Mouse (Mus musculus) naive thymus-derived CD4-positive, alpha-beta T cell, adult 2 months (primary cell): ENCODE data around the gene Plin1.

Source experiments
- DNase-seq: peaks from one replicate; pipeline ENCODE4 v3.0.0-alpha.2; 2011; ENCODE audit warnings: low read depth

Plin1 gene

DNA sequence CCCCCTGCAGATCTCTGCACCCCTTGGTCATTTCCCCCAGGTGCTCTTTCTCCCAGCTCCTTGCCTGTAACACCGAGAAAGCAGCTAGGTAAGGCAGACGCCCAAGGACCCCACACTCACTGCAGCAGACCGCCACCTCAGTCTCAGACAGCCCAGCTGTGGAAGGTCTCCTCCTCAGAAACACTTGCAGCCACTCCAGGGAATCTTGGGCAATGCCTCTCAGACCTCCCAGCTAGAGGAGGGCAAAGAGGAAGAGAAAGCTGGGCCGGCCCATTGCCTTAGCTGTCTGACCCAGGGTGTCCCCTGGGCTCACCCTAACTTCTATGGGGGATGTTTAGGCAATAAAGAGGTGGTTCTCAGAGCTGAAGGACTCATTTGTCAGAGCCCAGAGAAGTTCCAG, at the start of gene Plin1:
Plin1 (minus strand) TSS at position 282 of the 400 bp plus-strand sequence.
- DNase-seq = no peak

DNA sequence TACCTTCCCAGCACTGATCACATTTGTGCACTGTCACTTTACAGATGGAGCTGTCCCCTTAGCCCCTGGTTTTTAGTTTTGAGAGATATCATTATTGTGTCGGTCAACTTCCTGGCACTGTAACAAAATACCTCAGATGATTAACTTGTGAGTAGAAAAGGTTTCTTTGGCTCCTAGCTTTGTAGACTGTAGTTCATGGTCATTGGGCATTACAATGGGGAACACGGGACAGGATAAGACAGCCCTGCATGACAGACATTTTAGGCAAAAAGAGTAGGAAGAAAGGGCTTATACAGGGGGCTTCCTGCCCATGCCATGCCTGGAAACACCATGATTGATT, 49.8 kb upstream of the Plin1 start:
- DNase-seq = no peak

DNA sequence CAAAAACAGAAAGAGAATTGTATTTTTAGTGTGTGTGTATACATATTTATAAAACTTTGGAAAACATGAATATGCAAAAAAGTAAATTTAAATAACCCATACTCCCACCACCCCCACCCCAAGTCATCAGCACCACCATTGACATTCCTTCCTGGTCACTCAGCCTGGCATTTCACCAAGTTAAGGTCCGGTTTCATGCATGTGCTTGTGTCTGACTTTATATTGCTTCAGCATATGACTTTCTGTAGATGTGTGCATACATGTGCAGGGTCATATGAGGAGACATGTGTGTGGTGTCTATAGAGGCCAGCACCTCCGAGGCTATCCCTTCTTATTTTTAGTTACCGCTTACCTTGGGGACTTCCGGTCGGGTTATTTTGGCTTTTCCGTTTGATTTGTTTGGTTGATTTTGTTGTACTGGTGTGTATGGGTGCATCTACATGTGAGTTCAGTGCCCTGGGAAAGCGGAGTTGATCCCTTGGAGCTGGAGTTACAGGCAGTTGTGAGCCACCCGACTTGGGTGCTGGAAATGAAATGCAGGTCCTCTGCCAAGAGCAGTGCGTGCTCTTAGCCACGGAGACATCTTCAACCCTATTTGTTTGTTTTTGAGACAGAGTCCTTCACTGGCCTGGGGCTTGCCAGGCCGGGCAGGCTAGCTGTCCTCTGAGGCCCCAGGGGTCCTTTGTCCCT, 49.3 kb upstream of the Plin1 start:
- no peak for DNase-seq

DNA sequence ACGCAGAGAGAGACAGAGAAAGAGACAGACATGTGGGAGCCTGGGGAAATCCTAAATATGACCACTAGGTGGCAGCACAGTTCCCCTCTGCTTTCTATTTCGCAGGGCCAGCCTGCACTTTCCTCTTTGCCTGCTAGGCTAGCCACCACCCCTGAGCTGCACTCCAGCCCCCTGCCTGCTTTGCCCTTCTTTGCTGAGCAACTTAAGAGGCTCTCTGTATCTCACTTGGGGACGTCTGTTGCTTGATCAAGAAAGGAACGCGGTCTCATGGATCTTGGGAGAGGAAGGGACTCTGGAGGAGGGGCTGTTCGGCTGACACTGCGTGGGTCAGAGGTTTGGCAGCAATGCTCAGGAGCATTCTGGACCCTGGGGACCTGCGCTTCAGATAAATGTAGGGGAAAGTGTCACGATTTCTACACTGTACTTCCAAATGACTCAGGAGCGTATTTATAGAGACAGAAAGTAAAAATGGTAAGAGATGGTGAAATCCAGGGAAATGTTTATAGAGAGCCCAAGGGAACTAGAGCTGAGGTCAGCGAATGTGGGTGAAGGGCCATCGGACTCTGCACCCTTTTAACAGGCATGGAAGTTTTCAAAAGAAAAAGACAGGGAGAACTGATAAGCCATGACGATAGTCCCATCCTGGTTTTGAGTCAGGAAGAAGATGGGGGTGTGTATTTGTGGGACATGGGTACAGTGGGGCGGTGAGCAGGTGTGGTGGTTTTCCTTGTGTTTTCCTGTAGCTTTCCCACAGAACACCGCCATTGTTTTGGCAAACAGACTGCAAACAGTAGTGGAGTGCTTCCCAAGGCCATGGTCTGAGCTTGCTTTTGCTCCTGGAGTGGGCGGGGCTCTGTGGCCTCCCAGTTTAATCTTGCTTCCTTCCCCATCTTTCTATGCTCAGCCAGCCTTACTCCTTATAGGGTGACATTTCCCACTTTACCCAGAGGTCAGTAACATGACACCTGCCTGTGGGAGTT, 48.2 kb upstream of the Plin1 start:
- DNase-seq = peak; percentile 79

DNA sequence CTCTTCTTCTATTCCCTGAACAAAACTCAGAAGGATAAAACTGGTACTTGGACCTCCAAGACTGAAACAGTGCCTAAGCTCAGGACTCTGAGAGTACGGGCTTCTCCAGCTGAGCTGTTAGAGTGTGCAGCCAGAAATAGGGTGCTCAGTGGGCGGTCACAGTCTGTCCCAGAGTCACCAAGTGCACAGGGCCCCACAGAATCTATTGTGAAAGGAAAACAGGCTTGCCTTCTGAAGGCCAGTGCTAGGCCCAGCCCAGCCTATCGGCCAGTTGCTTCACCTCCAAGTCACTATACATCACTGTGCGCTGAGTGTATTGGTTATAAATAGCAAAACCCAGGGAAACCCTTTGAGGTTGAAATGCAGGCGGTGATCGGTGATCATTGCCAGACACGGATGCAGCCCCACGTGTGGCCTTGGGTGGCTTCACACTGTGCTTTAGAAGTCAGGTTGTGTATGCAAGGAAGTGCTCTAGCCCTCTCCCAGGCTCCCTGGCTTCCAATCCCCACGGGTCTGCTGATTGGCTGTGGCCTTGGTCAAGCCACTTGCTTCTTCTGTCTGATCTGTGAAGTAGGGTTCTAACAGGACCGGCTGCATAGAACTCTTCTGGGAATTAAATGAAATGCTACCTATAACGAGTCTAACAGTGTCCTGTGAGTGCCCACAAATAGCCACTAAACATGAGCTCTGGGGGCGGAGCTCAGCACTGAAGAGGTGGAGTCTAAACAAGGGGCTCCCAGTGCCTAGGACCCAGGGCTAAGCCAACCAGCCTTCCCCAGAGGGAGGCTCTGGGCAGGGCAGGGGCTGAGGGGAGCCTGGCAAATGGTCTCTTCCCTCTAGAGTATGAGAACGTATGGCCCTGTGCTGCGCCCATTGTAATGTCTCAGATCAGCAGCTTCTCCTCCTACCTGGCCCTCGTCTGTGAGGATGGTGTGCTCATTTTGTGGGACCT, 39.1 kb upstream of the Plin1 start:
- no peak for DNase-seq

DNA sequence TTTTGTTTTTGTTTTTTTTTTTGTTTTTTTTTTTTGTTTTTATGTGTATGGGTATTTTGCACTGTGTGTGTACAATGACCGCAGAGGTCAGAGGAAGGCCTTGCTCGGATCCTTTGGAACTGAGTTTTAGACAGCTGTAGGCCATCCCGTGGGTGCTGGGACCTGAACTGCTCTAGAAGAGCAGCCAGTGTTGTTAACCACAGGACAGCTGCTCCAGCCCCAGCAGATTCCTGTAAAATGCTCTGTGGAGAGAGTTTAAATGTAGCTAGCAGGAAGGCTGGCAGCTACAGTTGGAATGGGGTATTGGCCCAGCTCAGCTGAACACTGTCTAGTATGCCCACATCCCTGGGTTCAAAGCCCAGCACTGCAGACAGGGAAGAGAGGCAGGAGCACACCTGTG, 37.0 kb upstream of the Plin1 start:
- DNase-seq = no peak

DNA sequence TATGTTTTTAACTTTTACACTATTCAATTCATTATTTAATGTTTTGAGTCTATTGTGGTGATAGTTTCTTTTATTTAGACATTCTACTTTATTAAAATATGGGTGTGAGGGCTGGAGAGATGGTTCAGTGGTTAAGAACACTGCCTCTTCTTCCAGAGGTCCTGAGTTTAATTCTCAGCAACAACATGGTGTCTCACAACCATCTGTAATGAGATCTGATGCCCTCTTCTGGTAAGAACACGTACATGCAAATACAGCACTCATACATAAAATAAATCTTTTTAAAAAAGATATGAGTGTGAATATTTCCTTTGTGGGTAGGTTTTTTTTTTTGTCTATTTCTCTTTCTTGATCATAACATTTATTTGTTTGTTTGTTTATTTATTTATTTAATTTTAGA, 33.3 kb upstream of the Plin1 start:
- DNase-seq = no peak

DNA sequence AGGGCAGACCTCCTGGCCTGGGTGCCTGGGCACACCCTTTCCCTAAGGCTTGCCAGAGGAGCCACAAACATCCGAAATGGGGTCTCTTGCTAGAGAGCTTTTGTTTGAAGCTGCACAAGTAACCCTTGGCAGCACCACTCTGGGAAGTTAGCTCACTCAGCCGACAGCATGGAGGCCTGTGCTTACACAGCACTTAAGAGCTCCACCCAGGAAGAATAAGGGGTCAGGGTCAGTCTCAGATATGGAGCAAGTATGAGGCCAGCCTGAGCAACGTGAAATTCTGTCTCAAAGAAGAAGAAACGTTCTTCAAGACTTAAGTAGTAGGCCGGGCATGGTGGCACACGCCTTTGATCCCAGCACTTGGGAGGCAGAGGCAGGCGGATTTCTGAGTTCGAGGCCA, 29.4 kb upstream of the Plin1 start:
- no peak for DNase-seq

DNA sequence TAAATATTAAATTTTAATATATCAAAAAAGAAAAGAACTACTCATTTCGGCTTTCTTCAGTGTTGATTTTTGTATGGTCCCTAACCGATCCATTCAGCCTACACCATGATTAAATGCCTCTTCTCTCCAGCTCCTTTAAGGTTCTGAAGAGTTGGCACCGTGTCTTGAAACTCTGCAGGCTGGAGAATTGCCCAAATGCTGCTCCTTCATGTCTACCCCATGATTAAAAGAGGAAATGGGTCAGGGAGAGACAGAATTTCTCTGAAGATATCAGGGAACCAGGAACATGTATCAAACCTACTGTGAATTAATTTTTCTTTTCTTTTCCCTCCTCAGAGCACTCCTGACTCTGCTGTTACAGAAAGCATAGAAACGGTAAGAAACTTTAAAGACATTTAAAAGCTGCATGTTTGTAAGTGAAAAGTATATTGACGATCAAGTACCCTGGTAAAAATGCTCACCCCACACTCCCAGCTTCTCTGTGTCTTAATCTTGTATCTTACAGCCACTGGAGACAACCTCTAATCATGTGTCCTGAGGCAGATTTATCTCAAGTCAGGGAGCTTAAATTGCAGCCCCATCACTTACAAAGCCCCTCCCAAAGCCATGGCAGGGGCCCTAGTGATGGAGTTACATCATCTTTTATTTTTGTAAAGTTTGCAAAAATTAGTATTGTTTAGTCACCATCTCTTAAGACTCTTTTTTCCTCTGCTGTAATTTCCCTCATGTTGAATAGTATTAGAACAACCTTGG, 28.6 kb upstream of the Plin1 start:
- DNase-seq = no peak

DNA sequence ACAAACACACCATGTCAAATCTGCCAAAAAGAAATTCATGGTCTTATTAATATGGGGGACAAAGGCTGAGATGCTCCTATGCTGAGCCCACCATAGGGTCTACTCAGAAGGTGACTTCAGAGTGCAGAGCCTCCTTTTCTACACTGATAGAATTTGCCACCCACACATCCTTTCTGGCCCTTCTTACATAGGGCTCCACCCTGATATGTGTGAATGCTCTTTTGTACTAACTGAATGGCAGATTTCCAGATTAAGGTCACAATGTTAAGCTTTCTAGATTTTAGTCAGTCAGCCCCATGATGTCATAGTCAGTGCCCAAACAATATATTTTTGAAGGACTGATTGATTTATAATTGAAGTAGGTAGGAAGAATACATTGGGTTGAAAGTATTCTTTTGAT, 27.1 kb upstream of the Plin1 start:
- no peak for DNase-seq

DNA sequence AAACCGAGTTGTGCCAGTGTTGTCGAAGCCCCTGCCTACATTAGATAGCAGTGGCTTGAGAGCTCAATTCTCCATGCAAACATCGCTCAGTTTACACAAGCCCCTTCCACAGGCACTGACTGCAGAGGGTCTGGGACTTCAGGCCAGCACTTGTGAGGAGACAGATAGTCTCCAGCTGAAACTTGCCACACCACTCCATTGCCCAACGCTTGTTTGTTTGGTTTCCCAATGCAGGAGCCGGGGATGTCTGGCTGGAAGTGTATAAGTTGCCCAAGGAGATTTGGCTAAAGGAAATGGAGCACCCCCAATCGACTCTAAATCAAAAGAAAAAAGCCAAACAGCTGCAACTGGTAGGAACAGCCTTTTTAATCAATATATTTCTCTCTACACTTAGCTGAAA, 25.5 kb upstream of the Plin1 start:
- DNase-seq = no peak

DNA sequence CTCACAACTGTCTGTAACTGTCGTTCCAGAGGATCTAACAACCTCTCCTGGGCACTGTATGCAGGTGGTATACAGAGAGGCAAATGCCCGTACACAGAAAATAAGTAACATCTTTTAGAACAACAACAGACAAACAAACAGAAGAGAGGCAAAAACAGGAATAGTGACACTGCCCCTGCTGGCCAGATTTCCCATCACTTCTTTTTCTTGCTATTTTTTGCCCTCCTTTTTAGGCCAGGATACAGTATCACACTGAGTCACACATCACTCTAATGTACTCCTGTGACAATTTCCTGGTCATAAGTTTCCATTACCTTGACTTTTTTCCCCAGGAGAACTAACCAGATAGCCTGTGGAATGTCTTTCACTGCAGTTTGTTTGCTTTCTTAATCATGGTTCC, 23.6 kb upstream of the Plin1 start:
- no peak for DNase-seq

DNA sequence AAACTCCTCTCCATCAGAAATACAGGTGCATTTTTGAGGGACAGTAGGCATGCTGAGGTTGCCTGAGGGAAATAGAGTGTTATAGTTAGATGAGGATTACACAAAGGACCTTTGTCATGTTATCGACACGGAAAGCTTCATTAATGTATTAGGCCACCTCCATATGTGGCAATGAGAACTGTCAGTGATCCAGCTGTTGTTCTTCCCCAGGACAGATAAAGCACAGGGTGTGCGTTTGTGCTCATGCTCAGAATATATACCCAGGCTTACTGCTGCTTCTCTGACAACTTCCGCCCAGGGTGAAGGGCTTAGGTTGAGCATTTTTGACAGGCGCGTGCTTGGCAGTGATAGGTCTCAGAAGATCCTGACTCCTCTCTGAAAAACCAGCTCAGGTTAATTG, 16.8 kb upstream of the Plin1 start:
- no peak for DNase-seq

DNA sequence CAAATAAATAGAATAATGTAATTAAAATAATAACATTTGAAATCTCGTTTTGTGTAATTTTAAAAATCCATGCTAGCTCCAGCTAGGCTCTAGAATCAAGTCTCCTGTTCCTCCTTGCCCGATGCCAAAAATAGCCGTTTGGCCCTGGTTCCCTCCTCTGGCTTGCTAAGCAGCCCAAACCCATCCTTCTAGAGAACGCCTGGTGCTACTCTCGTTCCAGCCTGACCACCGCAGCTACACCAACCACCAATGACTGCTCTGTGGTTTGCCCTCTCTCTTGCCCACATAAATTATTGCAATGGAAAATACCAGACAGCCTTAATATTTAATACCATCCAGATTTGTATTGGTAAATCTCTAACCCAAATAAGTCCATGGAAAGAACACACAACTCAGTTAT, 15.0 kb upstream of the Plin1 start:
- no peak for DNase-seq

DNA sequence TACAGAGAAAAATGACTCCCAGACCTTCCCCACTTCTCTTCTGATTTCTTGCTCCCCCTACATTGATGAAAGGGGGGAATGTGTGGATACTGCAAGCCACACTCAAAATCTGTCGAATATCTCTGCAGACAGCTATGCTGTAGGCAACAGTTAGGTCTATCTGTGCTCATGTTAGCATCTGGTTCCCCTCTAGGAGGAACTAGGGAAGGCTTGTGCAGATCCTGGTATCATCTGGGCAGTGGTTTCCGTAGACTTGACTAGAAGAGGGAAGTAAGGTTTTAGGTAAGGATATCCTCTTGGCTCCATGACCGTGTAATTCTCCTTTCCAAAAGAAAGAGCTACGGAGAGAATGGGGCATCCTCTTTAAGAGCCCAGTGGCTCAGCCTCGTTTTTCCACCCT, 11.9 kb upstream of the Plin1 start:
- DNase-seq = no peak

DNA sequence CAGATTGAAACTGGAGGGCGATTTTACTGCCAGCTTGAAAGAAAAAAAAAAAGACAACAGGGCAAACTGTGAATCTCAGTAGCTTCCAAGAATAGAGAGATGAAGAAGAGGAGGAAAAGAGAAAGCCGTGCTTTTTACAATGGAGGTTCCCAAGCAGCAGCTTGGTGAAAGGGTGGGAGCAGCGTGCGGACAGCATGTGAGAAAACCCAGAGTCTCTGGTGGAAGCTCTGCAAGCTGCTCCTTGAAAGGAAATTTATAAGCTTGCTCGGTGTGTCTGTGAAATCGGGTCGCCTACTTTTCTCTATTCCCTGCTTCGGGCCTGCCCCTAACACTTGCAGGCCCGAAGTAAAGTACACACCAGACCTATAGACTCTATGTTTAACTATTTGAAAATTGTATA, 11.3 kb upstream of the Plin1 start:
- no peak for DNase-seq

DNA sequence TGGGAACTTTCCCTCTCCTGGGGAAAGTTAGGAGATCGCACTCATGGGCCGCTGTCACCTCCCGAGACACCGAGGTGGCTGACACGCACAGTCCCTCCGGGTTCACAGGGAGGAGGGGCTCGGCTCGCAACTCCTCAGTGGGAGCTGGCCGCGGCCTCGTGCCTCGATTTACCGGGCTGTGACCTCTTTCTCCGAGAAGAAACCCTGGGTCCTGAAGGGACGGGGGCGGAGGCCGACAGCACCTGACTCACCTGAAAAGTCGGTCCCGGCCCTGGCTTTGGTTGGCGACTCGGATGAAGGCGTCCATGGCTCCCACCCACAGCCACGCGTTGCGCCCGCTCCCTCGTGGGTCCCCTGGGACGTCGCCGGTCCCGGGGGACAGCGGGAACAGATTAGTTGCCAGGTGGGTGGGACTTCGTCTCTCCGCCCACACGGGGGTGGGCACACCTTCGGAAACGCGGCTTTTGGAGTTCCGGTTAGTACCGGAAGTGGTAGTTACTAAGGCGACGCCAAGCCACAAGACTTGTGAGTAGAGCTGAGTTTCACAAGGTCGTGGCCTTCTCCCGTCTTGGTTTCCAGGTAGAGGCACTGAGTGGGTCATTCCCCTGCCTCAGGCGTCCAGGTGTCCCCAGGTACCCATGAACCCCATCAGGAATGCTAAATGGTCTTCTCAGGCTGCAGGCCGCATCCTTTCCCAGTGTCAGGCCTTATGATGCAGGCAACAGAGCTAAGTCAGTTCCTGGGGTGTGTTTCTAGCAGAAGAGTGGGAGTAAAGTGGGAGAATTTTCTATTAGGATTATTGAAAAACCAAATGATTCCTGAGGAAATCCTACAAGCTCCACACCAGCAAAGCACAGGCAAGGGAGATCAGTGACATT, 10.2 kb upstream of the Plin1 start, which contains the start of the genes Pex11a and Wdr93:
Pex11a (minus strand) TSS at position 473 of the 878 bp plus-strand sequence.
Wdr93 (plus strand) TSS at position 505 of the 878 bp plus-strand sequence.
- peak; percentile 84 for DNase-seq

DNA sequence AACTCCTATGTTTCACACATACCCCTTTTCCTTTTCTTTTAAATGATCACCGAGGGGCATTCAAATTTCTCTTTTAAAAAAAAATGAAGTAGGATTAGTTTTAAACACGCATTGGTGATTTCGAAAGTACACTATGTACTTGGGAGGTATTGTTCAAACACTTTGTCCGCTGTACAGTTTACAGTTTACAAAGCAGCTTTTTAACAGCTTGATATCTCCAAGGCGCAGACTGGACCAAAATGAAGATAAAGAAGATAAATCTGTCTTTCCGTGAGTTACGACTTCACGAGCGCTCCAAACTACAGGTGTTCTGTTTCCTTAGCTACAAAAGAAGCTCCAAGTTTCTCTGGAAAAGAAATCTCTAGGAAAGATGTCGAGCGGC, 9.6 kb upstream of the Plin1 start:
- no peak for DNase-seq

DNA sequence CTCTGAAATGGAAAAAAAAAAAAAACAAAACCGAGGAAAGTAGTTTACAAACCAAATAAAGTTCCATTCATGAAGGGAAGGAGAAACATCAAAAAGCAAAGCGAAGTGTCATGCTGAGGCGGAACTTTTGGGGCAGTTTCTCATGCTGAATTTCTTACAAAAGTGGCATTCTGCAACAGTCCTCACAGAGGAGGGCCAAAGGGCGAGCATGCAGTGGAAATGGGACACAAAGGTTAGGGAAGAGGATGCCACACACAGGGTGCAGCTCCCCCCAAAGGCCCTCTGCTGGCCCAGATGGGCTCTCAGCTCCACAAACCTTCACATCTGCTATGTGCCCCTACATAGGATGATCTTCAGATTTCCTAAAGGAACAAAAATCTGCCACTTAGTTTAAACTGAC, 7.6 kb upstream of the Plin1 start:
- no peak for DNase-seq

DNA sequence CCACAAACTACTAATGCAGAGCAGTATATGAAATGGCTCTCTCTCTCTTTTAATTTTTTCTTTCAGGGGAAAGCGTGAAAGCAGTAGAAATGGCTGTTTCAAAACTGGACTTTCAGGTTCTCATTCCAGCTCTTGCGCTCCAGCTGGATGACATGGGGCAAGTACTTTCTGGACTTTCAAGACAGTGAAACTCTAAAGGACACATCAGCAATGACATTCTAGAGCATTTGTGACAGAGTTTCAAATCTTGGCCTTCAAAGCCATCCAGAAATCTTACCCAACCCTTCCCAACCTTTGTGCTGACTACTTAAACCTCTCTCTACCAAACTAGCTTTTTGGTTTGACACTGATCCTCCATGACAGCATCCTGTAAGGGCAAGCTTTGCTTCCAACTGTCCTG, 6.2 kb upstream of the Plin1 start:
- DNase-seq = no peak

DNA sequence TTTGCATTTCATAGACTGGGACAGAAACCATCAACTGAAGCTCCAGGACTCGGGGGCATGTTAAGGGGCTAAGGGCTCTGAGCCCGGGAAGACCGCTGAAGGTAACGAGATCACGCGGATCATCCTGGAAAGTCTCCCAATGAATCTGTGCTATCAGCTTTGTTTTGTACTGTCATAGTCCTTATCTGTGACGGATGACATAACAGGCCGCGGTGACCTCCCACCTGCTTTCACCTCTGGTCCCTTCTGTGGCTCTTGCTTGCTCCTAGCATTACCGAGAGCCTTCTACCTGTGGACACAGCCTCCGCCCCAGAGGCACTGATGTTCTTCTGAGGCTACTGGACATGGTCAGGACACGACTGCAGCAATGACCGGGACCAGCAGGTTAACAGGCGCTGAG, 3.8 kb upstream of the Plin1 start:
- no peak for DNase-seq
